Mouse (Mus musculus): ENCODE measurements around the gene Top2a. TPM values are rescaled to one million over a fixed set of nuclear protein-coding genes. Genes with fewer than 3 reads are reported as not detected.

The Top2a gene
- polyA plus RNA-seq, 1 experiment, result 59.2 TPM

DNA sequence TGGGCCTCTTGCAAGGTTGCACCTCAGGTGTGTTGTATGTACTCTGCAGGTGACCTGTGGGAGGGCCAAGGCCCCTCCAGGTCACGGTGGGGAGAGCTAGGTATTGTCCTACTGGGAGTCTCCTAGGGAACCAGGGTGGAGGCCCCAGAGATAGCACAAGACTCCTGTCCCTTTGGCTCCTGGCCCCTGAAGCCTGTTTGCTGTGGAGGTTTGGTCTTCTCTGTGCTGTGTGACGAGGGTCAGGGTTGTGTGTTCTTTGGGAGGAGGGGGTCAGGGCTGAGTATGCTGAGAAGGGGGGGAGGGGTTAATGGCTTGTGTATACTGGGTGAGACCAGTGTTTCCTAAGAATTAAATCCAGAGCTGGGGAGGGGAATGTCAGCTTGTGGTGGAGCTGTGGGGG is 70.6 kb downstream of the Top2a start:
- WGBS, result 80% methylated on average over 2 of the region's 2 CpGs
- H3K36me3 ChIP-seq (ENCODE audit: control insufficient read depth, insufficient read depth, low read length), result no peaks in the 10 kb centered on the region
- H3K4me3 ChIP-seq (ENCODE audit: control insufficient read depth, insufficient read depth, low read length), result no peak overlapping the region
- H3K4me1 ChIP-seq (replicated peaks; ENCODE audit: control insufficient read depth, insufficient read depth, low read length), result peaks cover 65% of the 10 kb centered on the region
- H3K27ac ChIP-seq (ENCODE audit: control insufficient read depth, insufficient read depth, low read length), result no peak overlapping the region
- DNase-seq, result no peak
- TF ChIP-seq POLR2A (IDR thresholded peaks at IDR 0.05; ENCODE audit: control insufficient read depth, extremely low read depth, insufficient read depth, low read length, poor library complexity), result no peak
- TF ChIP-seq CTCF (IDR thresholded peaks at IDR 0.05; ENCODE audit: borderline replicate concordance, control insufficient read depth, extremely low read depth, insufficient read depth, low read length, poor library complexity), result no peak
- H3K27me3 ChIP-seq (ENCODE audit: control insufficient read depth, insufficient read depth, low read length), result no peaks in the 10 kb centered on the region

GRCm38 (mm10) chr11:98952736-98953135 is 71.3 kb downstream of the Top2a start:
- DNase-seq, result no peak
- no peak for TF ChIP-seq CTCF (IDR thresholded peaks at IDR 0.05; ENCODE audit: borderline replicate concordance, control insufficient read depth, extremely low read depth, insufficient read depth, low read length, poor library complexity)
- no peak for TF ChIP-seq POLR2A (IDR thresholded peaks at IDR 0.05; ENCODE audit: control insufficient read depth, extremely low read depth, insufficient read depth, low read length, poor library complexity)
- WGBS, result 43% methylated on average over 2 of the region's 2 CpGs
- H3K4me1 ChIP-seq (replicated peaks; ENCODE audit: control insufficient read depth, insufficient read depth, low read length), result peaks cover 71% of the 10 kb centered on the region
- no peaks in the 10 kb centered on the region for H3K27me3 ChIP-seq (ENCODE audit: control insufficient read depth, insufficient read depth, low read length)
- no peak overlapping the region for H3K27ac ChIP-seq (ENCODE audit: control insufficient read depth, insufficient read depth, low read length)
- no peak overlapping the region for H3K4me3 ChIP-seq (ENCODE audit: control insufficient read depth, insufficient read depth, low read length)
- H3K36me3 ChIP-seq (ENCODE audit: control insufficient read depth, insufficient read depth, low read length), result no peaks in the 10 kb centered on the region

- no peaks in the 10 kb centered on the region for H3K36me3 ChIP-seq (ENCODE audit: control insufficient read depth, insufficient read depth, low read length)
- no peak for DNase-seq
- H3K4me1 ChIP-seq (replicated peaks; ENCODE audit: control insufficient read depth, insufficient read depth, low read length), result peaks cover 77% of the 10 kb centered on the region
- 92% methylated on average over 1 of the region's 1 CpGs for WGBS
- no peak for TF ChIP-seq CTCF (IDR thresholded peaks at IDR 0.05; ENCODE audit: borderline replicate concordance, control insufficient read depth, extremely low read depth, insufficient read depth, low read length, poor library complexity)
- TF ChIP-seq POLR2A (IDR thresholded peaks at IDR 0.05; ENCODE audit: control insufficient read depth, extremely low read depth, insufficient read depth, low read length, poor library complexity), result no peak
- no peak overlapping the region for H3K27ac ChIP-seq (ENCODE audit: control insufficient read depth, insufficient read depth, low read length)
- no peak overlapping the region for H3K4me3 ChIP-seq (ENCODE audit: control insufficient read depth, insufficient read depth, low read length)
- no peaks in the 10 kb centered on the region for H3K27me3 ChIP-seq (ENCODE audit: control insufficient read depth, insufficient read depth, low read length)
Measured at GRCm38 (mm10) chr11:98952111-98952510, 71.9 kb downstream of the Top2a start.

GRCm38 (mm10) chr11:98951026-98951906 is 72.7 kb downstream of the Top2a start:
- no peak for DNase-seq
- Histone ChIP-seq H3K27me3 (ENCODE audit: control insufficient read depth, insufficient read depth, low read length) (no peaks in the 10 kb centered on the region), H3K27ac (ENCODE audit: control insufficient read depth, insufficient read depth, low read length) (no peak overlapping the region), H3K4me1 (replicated peaks; ENCODE audit: control insufficient read depth, insufficient read depth, low read length) (peaks cover 80% of the 10 kb centered on the region), H3K4me3 (ENCODE audit: control insufficient read depth, insufficient read depth, low read length) (no peak overlapping the region), H3K36me3 (ENCODE audit: control insufficient read depth, insufficient read depth, low read length) (no peaks in the 10 kb centered on the region)
- TF ChIP-seq POLR2A (IDR thresholded peaks at IDR 0.05; ENCODE audit: control insufficient read depth, extremely low read depth, insufficient read depth, low read length, poor library complexity) (no peak), CTCF (IDR thresholded peaks at IDR 0.05; ENCODE audit: borderline replicate concordance, control insufficient read depth, extremely low read depth, insufficient read depth, low read length, poor library complexity) (no peak)
- WGBS, result 83% methylated on average over 16 of the region's 16 CpGs

GRCm38 (mm10) chr11:98950484-98950883 is 73.5 kb downstream of the Top2a start:
- TF ChIP-seq POLR2A (IDR thresholded peaks at IDR 0.05; ENCODE audit: control insufficient read depth, extremely low read depth, insufficient read depth, low read length, poor library complexity) (no peak), CTCF (IDR thresholded peaks at IDR 0.05; ENCODE audit: borderline replicate concordance, control insufficient read depth, extremely low read depth, insufficient read depth, low read length, poor library complexity) (no peak)
- Histone ChIP-seq H3K27me3 (ENCODE audit: control insufficient read depth, insufficient read depth, low read length) (no peaks in the 10 kb centered on the region), H3K27ac (ENCODE audit: control insufficient read depth, insufficient read depth, low read length) (no peak overlapping the region), H3K4me3 (ENCODE audit: control insufficient read depth, insufficient read depth, low read length) (no peak overlapping the region), H3K36me3 (ENCODE audit: control insufficient read depth, insufficient read depth, low read length) (no peaks in the 10 kb centered on the region), H3K4me1 (replicated peaks; ENCODE audit: control insufficient read depth, insufficient read depth, low read length) (peaks cover 83% of the 10 kb centered on the region)
- no peak for DNase-seq
- WGBS, result 67% methylated on average over 9 of the region's 9 CpGs

DNA sequence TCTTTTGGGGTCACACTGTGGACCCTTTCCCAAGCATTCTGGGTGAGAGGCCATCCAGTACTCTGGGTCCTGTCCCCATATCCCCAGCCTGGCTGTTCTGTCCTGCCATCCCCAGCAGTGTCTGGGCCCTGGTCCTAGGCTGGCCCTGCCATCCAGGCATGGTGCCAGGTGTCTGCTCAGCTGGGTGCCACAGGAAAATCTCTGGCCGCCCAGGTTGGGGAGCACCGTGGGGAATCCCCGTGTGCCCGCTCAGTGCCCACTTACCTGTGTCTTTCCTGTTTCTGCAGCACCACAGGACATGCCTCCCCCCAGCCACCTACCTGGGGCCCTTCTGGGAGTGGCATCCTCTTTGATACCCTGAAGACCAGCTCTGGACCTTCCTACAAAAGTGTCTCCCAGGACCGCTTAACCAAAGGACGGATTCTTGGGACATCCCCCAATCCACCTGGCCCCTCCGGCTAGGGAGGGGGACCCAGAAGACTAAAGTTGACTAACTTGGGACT is 74.0 kb downstream of the Top2a start:
- Histone ChIP-seq H3K36me3 (ENCODE audit: control insufficient read depth, insufficient read depth, low read length) (no peaks in the 10 kb centered on the region), H3K27me3 (ENCODE audit: control insufficient read depth, insufficient read depth, low read length) (no peaks in the 10 kb centered on the region), H3K4me1 (replicated peaks; ENCODE audit: control insufficient read depth, insufficient read depth, low read length) (peaks cover 83% of the 10 kb centered on the region), H3K27ac (ENCODE audit: control insufficient read depth, insufficient read depth, low read length) (no peak overlapping the region), H3K4me3 (ENCODE audit: control insufficient read depth, insufficient read depth, low read length) (no peak overlapping the region)
- 60% methylated on average over 7 of the region's 7 CpGs for WGBS
- no peak for DNase-seq
- TF ChIP-seq POLR2A (IDR thresholded peaks at IDR 0.05; ENCODE audit: control insufficient read depth, extremely low read depth, insufficient read depth, low read length, poor library complexity), result no peak
